Mouse (Mus musculus) heart, embryonic 16.5 days (tissue): ENCODE measurements at regions not wholly inside any gene's neighbourhood (a gene's known extent, or its start where the extent isn't known, plus 50 kb on each side); places are given as distances from the start of the nearest gene placed in this dataset.

Experiments
- ATAC-seq: fragments of 200-750 bp; cut with Nextera tagmentation; replicated peaks from 2 replicates; pipeline ENCODE4 v1.8.0; 2017; ENCODE audit warnings: moderate number of reproducible peaks; ENCODE audit not compliant: insufficient read depth, low FRiP score; ENCODE audit errors: extremely low read depth
- H3K27ac ChIP-seq: fragments of 300-500 bp; sonication (generic); 2 replicates; pipeline ENCODE4 v1.5.1; 2014; ENCODE audit warnings: mild to moderate bottlenecking, low read length, control low read depth, moderate library complexity
- H3K27me3 ChIP-seq: fragments of 300-500 bp; sonication (generic); 2 replicates; pipeline ENCODE4 v1.6.1; 2014; ENCODE audit warnings: low read length, mixed read lengths; ENCODE audit not compliant: control insufficient read depth, insufficient read depth
- H3K36me3 ChIP-seq: fragments of 300-500 bp; sonication (generic); 2 replicates; pipeline ENCODE4 v1.6.1; 2014; ENCODE audit not compliant: control insufficient read depth, insufficient read depth
- H3K4me1 ChIP-seq: fragments of 300-500 bp; sonication (generic); 2 replicates; pipeline ENCODE4 v1.6.1; 2014; ENCODE audit warnings: low read length, mixed read lengths; ENCODE audit not compliant: control insufficient read depth, insufficient read depth
- H3K4me2 ChIP-seq: fragments of 300-500 bp; sonication (generic); 2 replicates; pipeline ENCODE4 v1.6.1; 2014; ENCODE audit warnings: low read depth, mild to moderate bottlenecking, control low read depth, low read length
- H3K4me3 ChIP-seq: fragments of 300-500 bp; sonication (generic); 2 replicates; pipeline ENCODE4 v1.5.1; 2014; ENCODE audit warnings: mild to moderate bottlenecking, control low read depth, low read length
- H3K9ac ChIP-seq: fragments of 300-500 bp; sonication (generic); 2 replicates; pipeline ENCODE4 v1.6.1; 2014; ENCODE audit warnings: low read length, control low read depth
- H3K9me3 ChIP-seq: fragments of 300-500 bp; sonication (generic); replicated peaks from 2 replicates; pipeline ENCODE4 v1.6.1; 2016; ENCODE audit warnings: low read length; ENCODE audit not compliant: control insufficient read depth
- WGBS: fragments of 180-500 bp; shearing (Covaris S2); extraction: QIAGEN DNeasy Blood & Tissue Kit; methylation state at CpG from one replicate; pipeline ENCODE4 v1.1.7; 2014; 5-methylcytosine and 5-hydroxymethylcytosine counted together

GRCm38 (mm10) chr17:63690829-63691689, 171.8 kb upstream of the Fer start:
- no peak for ATAC-seq

DNA sequence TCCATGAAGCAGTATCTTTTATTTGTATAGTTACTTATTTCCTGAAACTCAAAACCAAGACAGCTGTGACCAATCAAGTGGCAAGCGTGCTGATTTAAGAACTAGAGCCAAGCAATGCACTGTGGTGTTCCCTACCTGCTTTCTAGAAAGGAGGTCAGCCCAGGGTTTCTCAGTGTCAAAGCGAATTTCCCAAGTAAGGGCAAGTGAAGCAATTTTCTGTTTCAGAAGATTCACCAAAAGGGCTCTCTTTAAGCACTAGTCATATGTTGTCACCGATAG, 171.2 kb upstream of the Fer start:
- H3K9ac ChIP-seq = no peak overlapping the region
- no peak overlapping the region for H3K4me2 ChIP-seq
- H3K4me3 ChIP-seq = no peak overlapping the region
- no peaks in the 10 kb centered on the region for H3K27me3 ChIP-seq
- no peaks in the 10 kb centered on the region for H3K9me3 ChIP-seq
- no peak for ATAC-seq
- no peak overlapping the region; the same call in 1 of the 2 replicates for H3K27ac ChIP-seq
- H3K4me1 ChIP-seq = no peaks in the 10 kb centered on the region
- no peaks in the 10 kb centered on the region for H3K36me3 ChIP-seq
- 65% methylated on average over 3 of the region's 3 CpGs for WGBS

More at GRCm38 (mm10) chr17:63690829-63691689, 171.8 kb upstream of the Fer start:
- Histone ChIP-seq H3K4me3 (no peak overlapping the region), H3K27me3 (no peaks in the 10 kb centered on the region), H3K27ac (peak overlapping the region; percentile 29; the same call in 1 of the 2 replicates), H3K9ac (no peak overlapping the region), H3K4me1 (no peaks in the 10 kb centered on the region), H3K4me2 (no peak overlapping the region), H3K9me3 (no peaks in the 10 kb centered on the region), H3K36me3 (no peaks in the 10 kb centered on the region)
- 73% methylated on average over 11 of the region's 11 CpGs for WGBS

DNA sequence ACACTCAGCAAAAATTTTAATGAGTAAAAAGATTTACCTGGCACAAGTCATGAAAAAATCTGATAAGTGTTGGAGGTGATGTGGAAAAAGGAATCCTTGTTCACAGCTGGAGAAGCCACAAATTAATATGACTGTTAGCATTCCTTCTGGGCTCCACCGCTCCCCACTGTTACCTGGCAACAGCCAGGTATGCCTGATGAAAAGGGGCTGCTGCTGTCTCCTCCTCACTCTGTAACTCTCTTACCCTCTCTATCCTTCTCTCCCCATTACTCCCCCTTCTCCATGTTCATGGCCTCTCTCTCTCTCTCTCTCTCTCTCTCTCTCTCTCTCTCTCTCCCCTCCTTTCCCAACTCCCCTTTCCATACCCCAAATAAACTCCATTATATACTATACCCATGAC, 169.6 kb upstream of the Fer start:
- Histone ChIP-seq H3K27ac (no peak overlapping the region), H3K4me3 (no peak overlapping the region), H3K4me2 (no peak overlapping the region), H3K36me3 (no peaks in the 10 kb centered on the region), H3K27me3 (no peaks in the 10 kb centered on the region), H3K9me3 (no peaks in the 10 kb centered on the region), H3K4me1 (no peaks in the 10 kb centered on the region), H3K9ac (no peak overlapping the region)
- 86% methylated on average over 1 of the region's 1 CpGs for WGBS
- no peak for ATAC-seq

DNA sequence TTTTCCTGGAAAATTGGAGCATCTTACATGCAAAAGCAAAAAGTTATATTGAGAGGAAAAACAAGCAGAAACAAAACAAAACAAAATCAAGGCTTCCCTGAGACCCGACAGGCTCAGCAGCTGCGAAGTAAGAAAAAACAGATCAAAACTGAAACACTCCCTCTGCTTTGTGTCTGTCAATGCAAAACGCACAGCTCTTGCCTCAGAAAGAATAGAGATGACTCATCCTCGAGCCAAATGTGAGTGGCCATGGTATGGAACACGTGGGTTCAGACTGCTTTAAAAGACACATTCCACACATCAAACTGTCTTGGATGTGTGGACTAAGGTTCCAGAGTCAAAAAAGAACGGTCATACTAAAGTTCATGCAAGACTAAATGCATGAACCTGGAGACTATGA, 163.3 kb upstream of the Fer start:
- Histone ChIP-seq H3K9ac (no peak overlapping the region), H3K4me1 (no peaks in the 10 kb centered on the region), H3K27ac (no peak overlapping the region), H3K27me3 (no peaks in the 10 kb centered on the region), H3K4me2 (no peak overlapping the region), H3K9me3 (no peaks in the 10 kb centered on the region), H3K4me3 (no peak overlapping the region), H3K36me3 (no peaks in the 10 kb centered on the region)
- WGBS = 65% methylated on average over 6 of the region's 6 CpGs
- no peak for ATAC-seq

DNA sequence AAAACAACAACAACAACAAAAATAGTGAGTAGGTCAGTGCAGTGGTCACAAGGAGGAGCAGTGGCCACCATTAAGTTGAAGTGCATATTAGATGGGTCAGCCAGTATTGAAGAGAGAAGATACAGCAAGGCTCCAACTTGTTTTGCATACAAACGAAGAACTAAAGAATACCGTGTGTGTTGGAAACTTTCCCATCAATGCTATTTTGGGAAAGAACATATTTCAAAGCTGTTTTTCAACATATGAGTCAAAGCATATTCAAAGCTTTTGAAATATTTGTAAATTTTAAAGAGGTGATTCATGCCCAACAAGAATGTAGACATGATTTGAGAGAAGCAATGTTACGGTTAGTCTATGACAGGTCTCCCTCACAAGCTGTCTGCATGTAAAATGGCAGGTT, 157.9 kb upstream of the Fer start:
- H3K4me2 ChIP-seq = no peak overlapping the region
- no peaks in the 10 kb centered on the region for H3K36me3 ChIP-seq
- H3K27ac ChIP-seq = no peak overlapping the region
- no peak for ATAC-seq
- no peaks in the 10 kb centered on the region for H3K27me3 ChIP-seq
- 88% methylated on average over 3 of the region's 3 CpGs for WGBS
- H3K9ac ChIP-seq = no peak overlapping the region
- no peak overlapping the region for H3K4me3 ChIP-seq
- no peaks in the 10 kb centered on the region for H3K4me1 ChIP-seq
- no peaks in the 10 kb centered on the region for H3K9me3 ChIP-seq

- Histone ChIP-seq H3K4me2 (no peak overlapping the region), H3K27me3 (no peaks in the 10 kb centered on the region), H3K9me3 (no peaks in the 10 kb centered on the region), H3K9ac (no peak overlapping the region), H3K4me3 (no peak overlapping the region), H3K4me1 (no peaks in the 10 kb centered on the region), H3K27ac (no peak overlapping the region), H3K36me3 (no peaks in the 10 kb centered on the region)
- WGBS = 47% methylated on average over 6 of the region's 6 CpGs
- ATAC-seq = no peak
These were observed 149.9 kb upstream of the Fer start for GRCm38 (mm10) chr17:63712937-63713336.

- Histone ChIP-seq H3K27me3 (no peaks in the 10 kb centered on the region), H3K9me3 (no peaks in the 10 kb centered on the region), H3K4me1 (no peaks in the 10 kb centered on the region), H3K9ac (no peak overlapping the region), H3K36me3 (no peaks in the 10 kb centered on the region), H3K4me2 (no peak overlapping the region), H3K27ac (no peak overlapping the region), H3K4me3 (no peak overlapping the region)
- ATAC-seq = no peak
- WGBS = 83% methylated on average over 9 of the region's 9 CpGs
These were observed 147.2 kb upstream of the Fer start for GRCm38 (mm10) chr17:63715687-63716086.

DNA sequence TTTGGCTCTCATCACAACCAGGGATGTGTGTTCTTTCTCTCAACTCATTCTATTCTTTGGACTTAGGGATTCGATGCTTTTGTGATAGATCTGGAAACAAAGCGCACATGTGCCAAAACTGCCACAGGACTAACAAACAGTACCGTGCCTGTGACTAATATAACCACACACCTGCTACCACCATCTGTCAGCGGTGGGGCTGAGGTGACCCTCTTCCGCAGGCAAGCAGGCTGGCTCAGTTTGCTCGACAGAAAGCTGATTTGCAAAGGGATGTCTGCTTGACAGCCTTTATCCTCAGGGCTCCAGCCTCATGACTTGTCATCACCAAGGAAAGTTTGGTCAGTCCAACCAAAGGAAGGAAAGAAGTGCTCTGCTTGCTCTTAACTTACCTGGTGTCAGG, 146.7 kb upstream of the Fer start:
- no peak overlapping the region for H3K4me2 ChIP-seq
- no peaks in the 10 kb centered on the region for H3K4me1 ChIP-seq
- H3K27ac ChIP-seq = no peak overlapping the region
- no peaks in the 10 kb centered on the region for H3K9me3 ChIP-seq
- no peaks in the 10 kb centered on the region for H3K27me3 ChIP-seq
- 66% methylated on average over 6 of the region's 6 CpGs for WGBS
- H3K36me3 ChIP-seq = no peaks in the 10 kb centered on the region
- no peak overlapping the region for H3K9ac ChIP-seq
- ATAC-seq = no peak
- H3K4me3 ChIP-seq = no peak overlapping the region

DNA sequence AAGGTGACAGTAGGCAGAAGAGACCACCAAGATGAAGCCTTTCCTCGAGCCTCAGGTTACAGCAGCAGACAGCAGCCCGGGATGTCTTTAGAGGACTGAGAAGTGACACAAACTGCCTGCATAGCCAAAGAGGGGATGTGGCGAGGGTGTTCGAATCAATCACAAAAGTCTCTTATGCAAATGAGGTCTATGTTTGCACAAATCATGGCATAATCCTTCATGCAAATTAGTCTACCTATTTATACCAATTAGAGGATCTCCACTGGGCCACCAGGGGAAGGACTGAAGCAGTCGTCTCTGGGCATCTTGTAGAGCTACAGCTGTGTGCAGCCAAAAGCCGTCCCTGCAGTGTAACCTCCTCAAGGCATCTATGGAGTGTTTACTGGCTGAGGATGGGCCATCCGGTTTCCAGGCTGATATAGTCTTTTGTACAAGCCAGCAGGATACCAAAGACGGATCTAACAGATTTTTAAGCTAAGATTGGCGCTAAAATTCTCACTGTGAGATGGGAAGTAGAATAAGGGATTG, 145.7 kb upstream of the Fer start:
- H3K4me2 ChIP-seq = no peak overlapping the region
- no peaks in the 10 kb centered on the region for H3K27me3 ChIP-seq
- H3K4me3 ChIP-seq = no peak overlapping the region
- no peak overlapping the region for H3K27ac ChIP-seq
- H3K36me3 ChIP-seq = no peaks in the 10 kb centered on the region
- no peaks in the 10 kb centered on the region for H3K4me1 ChIP-seq
- ATAC-seq = no peak
- no peaks in the 10 kb centered on the region for H3K9me3 ChIP-seq
- 72% methylated on average over 9 of the region's 9 CpGs for WGBS
- H3K9ac ChIP-seq = no peak overlapping the region
